Mouse (Mus musculus) small intestine, adult 2 months (tissue): Measurements from ENCODE around the gene Arel1. TPM values are rescaled to one million over a fixed set of nuclear protein-coding genes. Genes with fewer than 3 reads are reported as not detected.

Experiments
- H3K27ac ChIP-seq: fragments of 200-500 bp; 2 replicates; pipeline ENCODE4 v1.5.1; 2012; ENCODE audit warnings: low read depth, low read length, control low read depth, inconsistent platforms; ENCODE audit not compliant: insufficient read depth
- H3K27me3 ChIP-seq: fragments of 200-500 bp; 2 replicates; pipeline ENCODE4 v1.6.1; 2012; ENCODE audit warnings: mild to moderate bottlenecking, moderate library complexity, low read length, inconsistent platforms; ENCODE audit not compliant: control insufficient read depth, insufficient read depth
- H3K36me3 ChIP-seq: fragments of 200-500 bp; 2 replicates; pipeline ENCODE4 v1.6.1; 2012; ENCODE audit warnings: mild to moderate bottlenecking, low read length, control low read depth, inconsistent platforms; ENCODE audit not compliant: control insufficient read depth, insufficient read depth
- H3K4me1 ChIP-seq: fragments of 200-500 bp; 2 replicates; pipeline ENCODE4 v1.6.1; 2012; ENCODE audit warnings: low read length, inconsistent platforms, mixed read lengths; ENCODE audit not compliant: control insufficient read depth, insufficient read depth, insufficient read length
- H3K4me3 ChIP-seq: fragments of 200-500 bp; 2 replicates; pipeline ENCODE4 v1.5.1; 2012; ENCODE audit warnings: low read depth, mild to moderate bottlenecking, control low read depth, inconsistent platforms, low read length, moderate library complexity
- CTCF ChIP-seq: fragments of 200-500 bp; IDR thresholded peaks from 2 replicates; pipeline ENCODE4 v1.5.1; 2012; ENCODE audit warnings: low read depth, mild to moderate bottlenecking, control low read depth, inconsistent platforms, low read length, moderate library complexity, mixed read lengths; ENCODE audit not compliant: insufficient replicate concordance, insufficient read length; ENCODE audit errors: extremely low read depth
- POLR2A ChIP-seq: fragments of 200-500 bp; IDR thresholded peaks from 2 replicates; pipeline ENCODE4 v1.6.1; 2012; ENCODE audit warnings: low read depth, mild to moderate bottlenecking, control low read depth, inconsistent platforms, low read length, moderate library complexity
- WGBS: fragments of 180-500 bp; shearing (Covaris S2); methylation state at CpG from one replicate; pipeline ENCODE4 v1.1.7; 2018; 5-methylcytosine and 5-hydroxymethylcytosine counted together
- polyA plus RNA-seq: library from polyadenylated mRNA; depleted of rRNA; stranded (reverse); fragments of >200 nt; gene quantifications from 2 replicates; pipeline ENCODE4 v1.2.3, GENCODE M21; 2012; rRNA removed

The Arel1 gene
- polyA plus RNA-seq, 1 experiment, result 19.7 TPM

GRCm38 (mm10) chr12:84873434-84873833, 97.3 kb downstream of the Arel1 start:
- 0% methylated on average over 3 of the region's 3 CpGs for WGBS
- TF ChIP-seq POLR2A (no peak), CTCF (no peak)
- Histone ChIP-seq H3K27me3 (peaks cover 25% of the 10 kb centered on the region), H3K4me1 (peaks cover 13% of the 10 kb centered on the region), H3K27ac (no peak overlapping the region), H3K4me3 (no peak overlapping the region), H3K36me3 (no peaks in the 10 kb centered on the region)

GRCm38 (mm10) chr12:84872310-84872709, 98.4 kb downstream of the Arel1 start:
- TF ChIP-seq POLR2A (no peak), CTCF (no peak)
- Histone ChIP-seq H3K36me3 (no peaks in the 10 kb centered on the region), H3K27ac (no peak overlapping the region), H3K27me3 (peaks cover 25% of the 10 kb centered on the region), H3K4me1 (peaks cover 13% of the 10 kb centered on the region), H3K4me3 (no peak overlapping the region)
- WGBS, result 62% methylated on average over 2 of the region's 2 CpGs

Other genes with a start within 250 kb of the Arel1 start
- gene Npc2, start 197.7 kb downstream of the Arel1 start, polyA plus RNA-seq, result 32.5 and 89.0 TPM in 2 replicates
- 16.2 and 19.9 TPM in 2 replicates for gene Isca2, start 197.6 kb downstream of the Arel1 start, polyA plus RNA-seq
- gene Ltbp2, start 94.4 kb downstream of the Arel1 start, polyA plus RNA-seq, result 6.1 and 8.1 TPM in 2 replicates
- 15.7 and 27.6 TPM in 2 replicates for gene Fcf1, start within 50 bp of the Arel1 start, polyA plus RNA-seq
- gene Ylpm1, start 25.4 kb upstream of the Arel1 start, polyA plus RNA-seq, result 7.3 and 11.9 TPM in 2 replicates
- gene Prox2, start 139.9 kb upstream of the Arel1 start, polyA plus RNA-seq, result 0.42 and 1.3 TPM in 2 replicates
- gene Dlst, start 139.9 kb upstream of the Arel1 start, polyA plus RNA-seq, result 74.2 and 125 TPM in 2 replicates
- gene Rps6kl1, start 180.4 kb upstream of the Arel1 start, polyA plus RNA-seq, result 0.25 and 0.68 TPM in 2 replicates
- gene Pgf, start 206.9 kb upstream of the Arel1 start, polyA plus RNA-seq, result 0.48 and 0.90 TPM in 2 replicates
- gene Eif2b2, start 248.6 kb upstream of the Arel1 start, polyA plus RNA-seq, result 58.8 and 103 TPM in 2 replicates